Mouse (Mus musculus): Measurements from ENCODE around the gene Tamm41. TPM values are rescaled to one million over a fixed set of nuclear protein-coding genes. Genes with fewer than 3 reads are reported as not detected.

Tamm41 gene
- polyA plus RNA-seq, 1 experiment from 2014 or later: 34.9 TPM

GRCm38 (mm10) chr6:115043657-115044500, 6.2 kb upstream of the Tamm41 start:
- no peak overlapping the region for H3K4me3 ChIP-seq (ENCODE audit: control insufficient read depth in 1 of 2, insufficient read depth in 1 of 2, low read depth in 1 of 2, low read length in 2 of 2)
- no peak for ATAC-seq (ENCODE audit: insufficient number of reproducible peaks, insufficient read depth, low FRiP score, low read depth)
- H3K27me3 ChIP-seq (ENCODE audit: control insufficient read depth, insufficient read depth, low read length): no peaks in the 10 kb centered on the region

DNA sequence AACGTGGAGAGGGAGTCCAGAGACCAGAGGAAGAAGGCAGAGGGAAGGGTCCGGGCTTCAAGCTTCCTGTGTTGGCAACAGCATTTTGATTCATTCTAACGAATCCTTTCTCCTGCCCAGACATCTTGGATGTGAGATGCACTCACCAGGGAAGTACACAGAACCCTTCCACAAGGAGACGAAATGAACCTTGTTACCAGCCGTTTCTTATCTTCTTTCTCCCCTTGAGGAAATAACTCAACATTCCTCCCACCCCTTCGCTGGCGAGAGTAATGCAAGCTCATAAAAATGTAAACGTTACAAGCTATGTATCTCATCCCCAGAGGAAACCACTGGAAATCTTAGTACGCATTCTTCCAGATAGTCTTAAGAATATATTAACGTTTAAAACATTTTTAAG, 4.9 kb upstream of the Tamm41 start:
- Histone ChIP-seq H3K4me2 (ENCODE audit: low read length) (no peak overlapping the region), H3K4me3 (ENCODE audit: control insufficient read depth in 1 of 2, insufficient read depth in 1 of 2, low read depth in 1 of 2, low read length in 2 of 2) (no peak overlapping the region), H3K36me3 (ENCODE audit: control insufficient read depth, insufficient read depth, low read length) (no peaks in the 10 kb centered on the region), H3K9ac (ENCODE audit: low read length) (no peak overlapping the region), H3K27ac (replicated peaks in 1 of 2; ENCODE audit: control insufficient read depth in 1 of 2, insufficient read depth in 1 of 2, low read depth in 2 of 2, low read length in 2 of 2) (no peak overlapping the region), H3K9me3 (ENCODE audit: control insufficient read depth, low read length) (no peaks in the 10 kb centered on the region), H3K4me1 (ENCODE audit: control insufficient read depth in 2 of 2, insufficient read depth in 2 of 2, low read length in 2 of 2) (no peaks in the 10 kb centered on the region), H3K27me3 (ENCODE audit: control insufficient read depth, insufficient read depth, low read length) (no peaks in the 10 kb centered on the region)
- 29% methylated on average over 10 of the region's 10 CpGs for WGBS
- no peak for ATAC-seq (ENCODE audit: insufficient number of reproducible peaks, insufficient read depth, low FRiP score, low read depth)

More at GRCm38 (mm10) chr6:115043657-115044500, 6.2 kb upstream of the Tamm41 start:
- H3K27ac ChIP-seq (replicated peaks in 1 of 2; ENCODE audit: control insufficient read depth in 1 of 2, insufficient read depth in 1 of 2, low read depth in 2 of 2, low read length in 2 of 2): no peak overlapping the region
- no peaks in the 10 kb centered on the region for H3K36me3 ChIP-seq (ENCODE audit: control insufficient read depth, insufficient read depth, low read length)
- no peaks in the 10 kb centered on the region for H3K9me3 ChIP-seq (ENCODE audit: control insufficient read depth, low read length)
- WGBS: 70% methylated on average over 14 of the region's 14 CpGs
- H3K4me1 ChIP-seq (ENCODE audit: control insufficient read depth in 2 of 2, insufficient read depth in 2 of 2, low read length in 2 of 2): no peaks in the 10 kb centered on the region
- no peak overlapping the region for H3K4me2 ChIP-seq (ENCODE audit: low read length)
- H3K9ac ChIP-seq (ENCODE audit: low read length): no peak overlapping the region

DNA sequence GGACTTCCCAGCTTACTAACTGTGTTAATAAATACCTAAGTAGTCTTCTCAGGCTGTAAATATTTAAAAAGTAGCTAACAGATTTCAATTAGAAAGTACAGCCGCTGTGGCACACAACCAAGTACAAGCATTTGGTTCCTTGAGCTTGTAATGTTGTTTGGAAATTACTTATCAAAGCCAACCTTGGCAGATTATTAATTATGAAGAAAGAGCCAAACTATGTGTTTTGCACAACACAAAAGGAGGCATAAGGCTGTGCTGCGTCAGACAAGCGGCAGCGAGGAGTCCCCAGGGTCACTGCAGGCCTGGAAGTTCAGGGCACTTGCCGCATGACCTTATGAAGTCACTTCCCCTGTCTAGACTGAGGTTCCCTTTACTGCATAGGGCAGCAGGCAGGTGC, 4.2 kb downstream of the Tamm41 start:
- no peak for ATAC-seq (ENCODE audit: insufficient number of reproducible peaks, insufficient read depth, low FRiP score, low read depth)
- Histone ChIP-seq H3K36me3 (ENCODE audit: control insufficient read depth, insufficient read depth, low read length) (peaks cover 43% of the 10 kb centered on the region), H3K9me3 (ENCODE audit: control insufficient read depth, low read length) (no peaks in the 10 kb centered on the region), H3K27ac (replicated peaks in 1 of 2; ENCODE audit: control insufficient read depth in 1 of 2, insufficient read depth in 1 of 2, low read depth in 2 of 2, low read length in 2 of 2) (no peak overlapping the region), H3K9ac (ENCODE audit: low read length) (no peak overlapping the region), H3K27me3 (ENCODE audit: control insufficient read depth, insufficient read depth, low read length) (no peaks in the 10 kb centered on the region), H3K4me3 (ENCODE audit: control insufficient read depth in 1 of 2, insufficient read depth in 1 of 2, low read depth in 1 of 2, low read length in 2 of 2) (no peak overlapping the region), H3K4me1 (ENCODE audit: control insufficient read depth in 2 of 2, insufficient read depth in 2 of 2, low read length in 2 of 2) (peaks cover 2 to 7% of the 10 kb centered on the region in 2 experiments), H3K4me2 (ENCODE audit: low read length) (no peak overlapping the region)
- 98% methylated on average over 5 of the region's 5 CpGs for WGBS

- no peaks in the 10 kb centered on the region for H3K27me3 ChIP-seq (ENCODE audit: control insufficient read depth, insufficient read depth, low read length)
- H3K36me3 ChIP-seq (ENCODE audit: control insufficient read depth, insufficient read depth, low read length): peaks cover 53% of the 10 kb centered on the region
- 92% methylated on average over 2 of the region's 2 CpGs for WGBS
- no peak overlapping the region for H3K4me3 ChIP-seq (ENCODE audit: control insufficient read depth in 1 of 2, insufficient read depth in 1 of 2, low read depth in 1 of 2, low read length in 2 of 2)
- no peaks in the 10 kb centered on the region for H3K9me3 ChIP-seq (ENCODE audit: control insufficient read depth, low read length)
- no peak overlapping the region for H3K27ac ChIP-seq (replicated peaks in 1 of 2; ENCODE audit: control insufficient read depth in 1 of 2, insufficient read depth in 1 of 2, low read depth in 2 of 2, low read length in 2 of 2)
- ATAC-seq (ENCODE audit: insufficient number of reproducible peaks, insufficient read depth, low FRiP score, low read depth): no peak
- no peaks in the 10 kb centered on the region for H3K4me1 ChIP-seq (ENCODE audit: control insufficient read depth in 2 of 2, insufficient read depth in 2 of 2, low read length in 2 of 2)
- no peak overlapping the region for H3K4me2 ChIP-seq (ENCODE audit: low read length)
- H3K9ac ChIP-seq (ENCODE audit: low read length): no peak overlapping the region
These were observed 7.6 kb downstream of the Tamm41 start for GRCm38 (mm10) chr6:115030098-115030497.

DNA sequence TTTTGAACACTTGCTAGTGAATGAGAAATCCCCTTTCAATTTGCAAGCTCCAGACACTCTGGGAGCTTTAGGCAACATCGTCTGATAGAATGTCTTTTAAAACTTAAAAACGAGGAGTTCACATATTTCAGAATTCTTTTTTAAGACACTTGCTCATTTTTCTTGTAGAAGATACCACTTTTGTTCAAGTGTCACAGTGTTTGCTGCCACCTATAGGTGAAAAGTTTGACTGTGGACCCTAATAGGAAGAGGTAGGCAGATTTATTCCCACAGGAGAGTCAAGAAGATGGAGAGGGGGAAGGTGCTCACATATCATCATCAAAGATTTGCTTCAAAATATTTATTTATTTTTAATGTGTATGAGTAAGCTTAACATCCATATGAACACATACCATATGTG, 8.4 kb downstream of the Tamm41 start:
- no peaks in the 10 kb centered on the region for H3K27me3 ChIP-seq (ENCODE audit: control insufficient read depth, insufficient read depth, low read length)
- H3K27ac ChIP-seq (replicated peaks in 1 of 2; ENCODE audit: control insufficient read depth in 1 of 2, insufficient read depth in 1 of 2, low read depth in 2 of 2, low read length in 2 of 2): no peak overlapping the region
- no peak overlapping the region for H3K4me2 ChIP-seq (ENCODE audit: low read length)
- no peaks in the 10 kb centered on the region for H3K4me1 ChIP-seq (ENCODE audit: control insufficient read depth in 2 of 2, insufficient read depth in 2 of 2, low read length in 2 of 2)
- H3K9me3 ChIP-seq (ENCODE audit: control insufficient read depth, low read length): no peaks in the 10 kb centered on the region
- H3K9ac ChIP-seq (ENCODE audit: low read length): no peak overlapping the region
- peaks cover 57% of the 10 kb centered on the region for H3K36me3 ChIP-seq (ENCODE audit: control insufficient read depth, insufficient read depth, low read length)
- H3K4me3 ChIP-seq (ENCODE audit: control insufficient read depth in 1 of 2, insufficient read depth in 1 of 2, low read depth in 1 of 2, low read length in 2 of 2): no peak overlapping the region
- 62% methylated on average over 2 of the region's 2 CpGs for WGBS
- no peak for ATAC-seq (ENCODE audit: insufficient number of reproducible peaks, insufficient read depth, low FRiP score, low read depth)

DNA sequence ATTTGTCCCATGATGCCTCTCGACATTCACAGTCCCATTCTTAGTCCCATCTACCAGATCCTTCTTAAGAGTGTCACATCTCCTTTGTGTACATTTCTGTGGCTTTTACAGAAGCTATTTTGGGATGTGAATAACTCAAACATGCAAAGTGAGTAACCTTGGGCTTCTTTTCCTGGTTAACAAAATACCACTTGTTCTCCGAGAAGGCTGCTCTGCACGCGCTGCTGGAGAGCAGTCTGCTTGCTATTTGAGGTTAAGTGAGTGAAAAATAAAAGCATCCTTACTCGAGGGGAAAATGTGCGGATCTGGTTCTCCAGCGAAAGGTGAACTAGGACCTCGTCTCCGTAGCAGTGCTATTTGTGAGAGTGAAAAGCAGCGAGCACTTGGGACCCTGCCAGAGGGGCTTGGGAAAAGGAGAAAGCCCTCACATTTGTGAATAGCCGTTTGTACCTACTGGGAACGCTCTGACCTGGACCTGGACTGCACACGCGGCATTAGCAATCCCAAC, 10.1 kb downstream of the Tamm41 start:
- H3K9me3 ChIP-seq (ENCODE audit: control insufficient read depth, low read length): no peaks in the 10 kb centered on the region
- no peaks in the 10 kb centered on the region for H3K4me1 ChIP-seq (ENCODE audit: control insufficient read depth in 2 of 2, insufficient read depth in 2 of 2, low read length in 2 of 2)
- no peaks in the 10 kb centered on the region for H3K27me3 ChIP-seq (ENCODE audit: control insufficient read depth, insufficient read depth, low read length)
- peaks cover 56% of the 10 kb centered on the region for H3K36me3 ChIP-seq (ENCODE audit: control insufficient read depth, insufficient read depth, low read length)
- WGBS: 90% methylated on average over 14 of the region's 14 CpGs
- H3K27ac ChIP-seq (replicated peaks in 1 of 2; ENCODE audit: control insufficient read depth in 1 of 2, insufficient read depth in 1 of 2, low read depth in 2 of 2, low read length in 2 of 2): no peak overlapping the region
- H3K4me2 ChIP-seq (ENCODE audit: low read length): no peak overlapping the region
- ATAC-seq (ENCODE audit: insufficient number of reproducible peaks, insufficient read depth, low FRiP score, low read depth): no peak
- no peak overlapping the region for H3K4me3 ChIP-seq (ENCODE audit: control insufficient read depth in 1 of 2, insufficient read depth in 1 of 2, low read depth in 1 of 2, low read length in 2 of 2)
- no peak overlapping the region for H3K9ac ChIP-seq (ENCODE audit: low read length)

- H3K9me3 ChIP-seq (ENCODE audit: control insufficient read depth, low read length): no peaks in the 10 kb centered on the region
- H3K9ac ChIP-seq (ENCODE audit: low read length): no peak overlapping the region
- WGBS: 90% methylated on average over 9 of the region's 9 CpGs
- H3K27ac ChIP-seq (replicated peaks in 1 of 2; ENCODE audit: control insufficient read depth in 1 of 2, insufficient read depth in 1 of 2, low read depth in 2 of 2, low read length in 2 of 2): no peak overlapping the region
- peaks cover 57% of the 10 kb centered on the region for H3K36me3 ChIP-seq (ENCODE audit: control insufficient read depth, insufficient read depth, low read length)
- H3K27me3 ChIP-seq (ENCODE audit: control insufficient read depth, insufficient read depth, low read length): no peaks in the 10 kb centered on the region
- H3K4me3 ChIP-seq (ENCODE audit: control insufficient read depth in 1 of 2, insufficient read depth in 1 of 2, low read depth in 1 of 2, low read length in 2 of 2): no peak overlapping the region
- H3K4me2 ChIP-seq (ENCODE audit: low read length): no peak overlapping the region
- H3K4me1 ChIP-seq (ENCODE audit: control insufficient read depth in 2 of 2, insufficient read depth in 2 of 2, low read length in 2 of 2): no peaks in the 10 kb centered on the region
- no peak for ATAC-seq (ENCODE audit: insufficient number of reproducible peaks, insufficient read depth, low FRiP score, low read depth)
These were observed 14.8 kb downstream of the Tamm41 start for GRCm38 (mm10) chr6:115022876-115023275.

Measured in heart, embryonic 14.5 days (tissue).